Mouse (Mus musculus): ENCODE measurements around the gene Asic2. TPM values are rescaled to one million over a fixed set of nuclear protein-coding genes. Genes with fewer than 3 reads are reported as not detected.

The Asic2 gene
- polyA plus RNA-seq, 1 experiment: not detected

- no peak overlapping the region for H3K4me3 ChIP-seq (ENCODE audit: insufficient read depth, low read length)
- no peak overlapping the region for H3K27ac ChIP-seq (ENCODE audit: insufficient read depth, low read length)
- TF ChIP-seq POLR2A (IDR thresholded peaks at IDR 0.05; ENCODE audit: low read depth, low read length): no peak
- H3K4me1 ChIP-seq (ENCODE audit: control insufficient read depth, insufficient read depth, low read length): no peaks in the 10 kb centered on the region
These were observed 1122.1 kb downstream of the Asic2 start for GRCm38 (mm10) chr11:80846115-80846514.

GRCm38 (mm10) chr11:80845486-80845885 is 1122.8 kb downstream of the Asic2 start:
- no peak overlapping the region for H3K4me3 ChIP-seq (ENCODE audit: insufficient read depth, low read length)
- TF ChIP-seq POLR2A (IDR thresholded peaks at IDR 0.05; ENCODE audit: low read depth, low read length): no peak
- no peak for TF ChIP-seq CTCF (IDR thresholded peaks at IDR 0.05; ENCODE audit: borderline replicate concordance, insufficient read depth, low read length)
- no peaks in the 10 kb centered on the region for H3K4me1 ChIP-seq (ENCODE audit: control insufficient read depth, insufficient read depth, low read length)
- no peak overlapping the region for H3K27ac ChIP-seq (ENCODE audit: insufficient read depth, low read length)

- TF ChIP-seq POLR2A (IDR thresholded peaks at IDR 0.05; ENCODE audit: low read depth, low read length) (no peak), CTCF (IDR thresholded peaks at IDR 0.05; ENCODE audit: borderline replicate concordance, insufficient read depth, low read length) (no peak)
- Histone ChIP-seq H3K27ac (ENCODE audit: insufficient read depth, low read length) (no peak overlapping the region), H3K4me3 (ENCODE audit: insufficient read depth, low read length) (no peak overlapping the region), H3K4me1 (ENCODE audit: control insufficient read depth, insufficient read depth, low read length) (no peaks in the 10 kb centered on the region)
These were observed 1124.8 kb downstream of the Asic2 start for GRCm38 (mm10) chr11:80843435-80843834.

GRCm38 (mm10) chr11:80838724-80839123 is 1129.5 kb downstream of the Asic2 start:
- TF ChIP-seq CTCF (IDR thresholded peaks at IDR 0.05; ENCODE audit: borderline replicate concordance, insufficient read depth, low read length): no peak
- no peak for TF ChIP-seq POLR2A (IDR thresholded peaks at IDR 0.05; ENCODE audit: low read depth, low read length)
- no peak overlapping the region for H3K27ac ChIP-seq (ENCODE audit: insufficient read depth, low read length)
- no peaks in the 10 kb centered on the region for H3K4me1 ChIP-seq (ENCODE audit: control insufficient read depth, insufficient read depth, low read length)
- H3K4me3 ChIP-seq (ENCODE audit: insufficient read depth, low read length): no peak overlapping the region

GRCm38 (mm10) chr11:80835841-80836240 is 1132.4 kb downstream of the Asic2 start:
- TF ChIP-seq POLR2A (IDR thresholded peaks at IDR 0.05; ENCODE audit: low read depth, low read length) (no peak), CTCF (IDR thresholded peaks at IDR 0.05; ENCODE audit: borderline replicate concordance, insufficient read depth, low read length) (no peak)
- Histone ChIP-seq H3K4me3 (ENCODE audit: insufficient read depth, low read length) (no peak overlapping the region), H3K27ac (ENCODE audit: insufficient read depth, low read length) (no peak overlapping the region)

GRCm38 (mm10) chr11:80835395-80835794 is 1132.9 kb downstream of the Asic2 start:
- Histone ChIP-seq H3K4me1 (ENCODE audit: control insufficient read depth, insufficient read depth, low read length) (no peaks in the 10 kb centered on the region), H3K27ac (ENCODE audit: insufficient read depth, low read length) (no peak overlapping the region), H3K4me3 (ENCODE audit: insufficient read depth, low read length) (no peak overlapping the region)
- TF ChIP-seq POLR2A (IDR thresholded peaks at IDR 0.05; ENCODE audit: low read depth, low read length) (no peak), CTCF (IDR thresholded peaks at IDR 0.05; ENCODE audit: borderline replicate concordance, insufficient read depth, low read length) (no peak)

More at GRCm38 (mm10) chr11:80835841-80836240, 1132.4 kb downstream of the Asic2 start:
- no peaks in the 10 kb centered on the region for H3K4me1 ChIP-seq (ENCODE audit: control insufficient read depth, insufficient read depth, low read length)

Other genes with a start within 250 kb of the Asic2 start
- gene 5530401A14Rik, start 107.8 kb downstream of the Asic2 start, polyA plus RNA-seq (2011; ENCODE audit: insufficient read length, low read depth, missing spikeins): not detected in 2 replicates
- gene Ccl2, start 67.1 kb upstream of the Asic2 start, polyA plus RNA-seq (2011; ENCODE audit: insufficient read length, low read depth, missing spikeins): 110 and 116 TPM in 2 replicates
- not detected in 2 replicates for gene Gm17268, start 70.1 kb upstream of the Asic2 start, polyA plus RNA-seq (2011; ENCODE audit: insufficient read length, low read depth, missing spikeins)
- gene Ccl7, start 77.3 kb upstream of the Asic2 start, polyA plus RNA-seq (2011; ENCODE audit: insufficient read length, low read depth, missing spikeins): 189 and 195 TPM in 2 replicates
- gene Ccl11, start 89.4 kb upstream of the Asic2 start, polyA plus RNA-seq (2011; ENCODE audit: insufficient read length, low read depth, missing spikeins): 2.6 and 2.9 TPM in 2 replicates
- gene Ccl12, start 133.4 kb upstream of the Asic2 start, polyA plus RNA-seq (2011; ENCODE audit: insufficient read length, low read depth, missing spikeins): 7.3 TPM in 1 of 2 replicates, not detected in the other
- 1.0 TPM in 1 of 2 replicates, not detected in the other for gene Ccl8, start 146.7 kb upstream of the Asic2 start, polyA plus RNA-seq (2011; ENCODE audit: insufficient read length, low read depth, missing spikeins)

Measured in embryonic fibroblast, embryonic 13.5 days (primary cell).